Mouse (Mus musculus) T-helper 1 cell (primary cell): ENCODE data around the gene Gpc6.

Source experiments
- in situ Hi-C: fragments of 300-600 bp; cut with MboI, MseI; formaldehyde crosslinking; loops from one replicate; pipeline ENCODE4 v1.15.1; 2025; ENCODE audit warnings: high pct_unique_total_duplicates

The Gpc6 gene

DNA sequence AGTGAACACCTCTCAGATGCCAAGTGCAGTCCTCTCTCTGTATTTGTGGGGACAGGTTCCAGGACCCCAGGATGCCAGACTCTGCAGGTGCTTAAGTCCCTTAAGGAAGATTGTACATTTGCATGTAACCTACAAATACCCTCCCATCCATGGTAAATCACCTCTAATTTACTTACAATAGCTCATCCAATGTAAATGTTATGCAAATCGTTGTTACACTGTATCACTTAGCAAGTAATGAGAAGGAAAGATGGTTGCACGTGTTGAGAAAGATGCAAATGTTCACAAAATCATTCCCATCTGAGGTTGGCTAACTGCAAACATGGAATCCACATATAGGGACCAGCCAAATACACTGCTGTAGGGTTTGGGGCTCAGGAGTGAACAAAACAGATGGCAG lies 927.7 kb downstream of the Gpc6 start:
- in situ Hi-C loops = no loop called here

DNA sequence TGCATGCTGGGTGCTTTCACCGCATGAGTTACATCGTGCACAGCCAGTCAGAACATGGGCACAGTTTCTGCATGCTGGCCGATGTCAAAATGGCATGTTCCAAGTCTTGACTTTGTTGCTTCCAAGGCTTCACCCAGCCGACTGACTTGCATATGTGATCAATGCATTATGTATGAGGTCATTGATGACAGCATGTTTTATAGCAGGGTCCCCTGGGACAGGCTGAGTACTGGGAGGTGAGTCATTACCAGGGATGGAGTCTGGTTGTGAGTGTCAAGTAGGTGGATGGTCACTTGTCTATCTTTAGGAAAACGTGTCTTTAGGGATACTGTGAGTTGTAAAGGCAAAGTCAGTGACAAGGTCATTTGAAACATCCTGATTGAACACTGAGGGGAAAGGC lies 929.4 kb downstream of the Gpc6 start:
- in situ Hi-C loops = no loop called here

DNA sequence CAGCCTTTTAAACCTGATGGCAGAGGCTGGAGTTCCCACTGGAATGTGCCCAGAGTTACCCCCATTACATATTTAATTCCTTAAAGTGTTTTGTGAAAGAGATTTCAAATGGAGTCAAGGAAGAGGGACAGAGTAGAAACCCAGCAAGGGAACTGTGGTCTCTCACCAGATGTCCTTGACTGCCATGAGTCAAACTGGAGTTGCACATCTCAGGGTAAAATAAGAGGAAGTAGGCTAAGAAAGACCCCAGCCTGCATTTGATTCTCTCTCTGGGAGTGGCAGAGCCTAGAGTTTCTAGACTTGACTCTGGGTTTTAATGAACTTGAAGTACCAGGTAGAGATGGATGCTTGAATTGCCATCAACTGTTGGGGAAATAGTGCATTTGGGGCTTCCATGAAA lies 946.2 kb downstream of the Gpc6 start:
- in situ Hi-C loops = no loop called here

DNA sequence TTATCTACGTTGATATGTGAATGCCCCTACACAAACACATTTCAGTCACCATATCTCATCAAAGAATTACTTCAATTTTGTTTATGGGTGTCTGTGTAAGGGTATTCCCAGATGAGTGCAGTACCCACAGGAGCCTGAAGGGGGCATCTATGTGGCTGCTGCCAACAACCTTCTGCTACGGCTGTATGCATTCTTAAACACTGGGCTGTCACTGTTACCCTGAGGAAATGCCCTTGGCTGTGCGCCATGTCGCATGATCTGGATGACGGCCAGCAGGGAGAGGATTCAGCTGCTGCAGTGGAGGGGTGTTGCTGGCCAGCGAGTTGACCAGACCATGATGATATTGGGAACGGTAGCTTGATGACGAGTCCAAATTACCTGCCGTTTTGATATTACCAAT lies 954.2 kb downstream of the Gpc6 start:
- in situ Hi-C loops = no loop called here

DNA sequence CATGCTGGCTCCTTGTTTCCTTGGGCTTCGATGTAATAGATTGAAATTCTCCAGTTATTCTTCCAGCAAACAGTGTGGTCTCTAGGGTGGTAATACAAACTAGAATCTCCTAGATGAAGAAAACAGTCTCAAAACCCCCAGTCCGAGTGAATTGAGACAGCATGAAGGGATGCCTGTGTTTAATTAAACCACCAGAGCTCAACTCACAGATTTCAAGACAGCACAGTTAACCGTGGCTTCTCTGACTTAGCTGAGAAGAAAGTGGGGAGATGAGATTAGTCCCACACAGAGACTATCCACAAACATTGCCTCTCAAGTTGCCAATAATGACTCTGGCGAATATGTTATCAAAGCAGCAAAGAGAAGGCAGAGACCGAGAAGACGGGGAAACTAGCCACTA lies 956.0 kb downstream of the Gpc6 start:
- in situ Hi-C loops = loop anchor here (10.0 kb wide), 1 partner anchor 566 kb away; no protein-coding TSS in a partner anchor

DNA sequence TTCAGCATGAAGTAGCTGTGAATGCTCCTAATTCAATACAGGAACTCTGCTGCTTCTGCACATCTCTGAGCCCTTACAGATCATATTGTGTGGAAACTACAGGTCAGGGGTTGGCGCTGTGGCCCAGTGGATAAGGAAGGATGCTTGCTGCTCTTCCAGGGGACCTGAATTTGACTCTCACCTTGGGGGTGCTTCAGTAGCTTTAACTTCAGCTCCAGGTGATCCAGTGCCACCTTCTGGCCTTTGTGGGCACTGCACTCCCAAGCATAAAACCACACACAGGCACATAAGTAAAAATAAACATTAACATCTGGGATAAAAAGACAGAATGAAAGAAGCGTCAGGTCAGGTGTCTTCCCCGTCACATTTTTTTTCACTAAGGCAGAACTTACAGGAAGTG lies 957.1 kb downstream of the Gpc6 start:
- in situ Hi-C loops = loop anchor here (10.0 kb wide), 1 partner anchor 567 kb away; no protein-coding TSS in a partner anchor

DNA sequence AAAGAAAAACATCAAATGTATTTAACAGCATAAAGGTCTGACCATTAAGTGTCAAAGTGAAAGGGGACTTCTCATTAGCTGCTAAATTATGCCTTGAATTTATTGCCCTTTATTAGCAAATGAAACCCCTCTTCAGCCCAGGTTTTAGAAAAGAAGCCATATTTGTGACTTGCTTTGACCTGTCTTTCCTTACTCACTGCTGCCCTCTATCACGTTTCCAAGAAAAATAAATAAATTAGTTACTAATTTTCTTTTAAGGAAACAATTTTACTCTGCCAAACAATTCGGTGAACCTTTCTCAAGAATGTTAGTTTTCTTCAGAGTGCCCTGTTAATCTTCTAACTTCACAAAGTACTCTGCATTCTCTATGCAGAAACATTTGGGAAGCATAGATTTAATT lies 964.5 kb downstream of the Gpc6 start:
- in situ Hi-C loops = loop anchor here (10.0 kb wide), 1 partner anchor 575 kb away; no protein-coding TSS in a partner anchor

DNA sequence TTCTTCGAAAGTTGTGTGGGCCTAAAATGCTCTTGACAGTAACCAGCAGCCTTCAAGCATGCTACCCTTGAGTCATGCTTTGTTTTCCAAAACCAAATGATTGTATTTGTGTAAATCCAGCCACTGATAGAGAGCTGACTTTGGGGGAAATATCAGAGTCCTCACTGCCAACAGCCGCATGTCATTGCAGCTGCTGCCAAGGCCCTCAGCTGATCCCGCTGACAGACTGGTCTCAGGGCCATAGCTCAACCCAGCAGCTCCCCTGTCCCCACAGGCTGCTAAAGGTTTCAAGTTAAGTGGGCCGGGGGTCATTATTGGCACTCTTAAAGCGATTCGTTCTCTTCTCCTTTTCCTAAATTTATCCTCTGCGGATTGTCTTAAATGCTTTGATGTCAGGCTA lies 966.3 kb downstream of the Gpc6 start:
- in situ Hi-C loops = no loop called here

DNA sequence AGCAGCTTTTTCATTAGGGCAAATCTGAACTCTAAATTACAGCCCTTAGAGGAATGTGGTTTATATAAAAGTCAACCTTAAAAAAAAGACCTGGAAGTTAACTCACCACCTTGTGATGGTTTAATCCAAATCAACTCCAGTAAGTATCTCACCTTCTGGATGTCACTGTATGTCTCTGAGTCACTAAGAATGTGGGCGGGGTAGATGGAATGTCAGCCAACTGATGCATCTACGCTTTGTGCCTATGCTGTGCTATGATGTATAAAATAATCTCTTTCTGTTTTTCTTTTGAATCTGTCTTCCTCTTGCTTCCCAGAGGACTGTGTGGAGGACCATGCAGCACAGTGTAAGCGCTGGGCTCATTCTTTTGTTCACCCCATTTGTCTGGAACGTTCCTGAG lies 966.9 kb downstream of the Gpc6 start:
- in situ Hi-C loops = no loop called here

DNA sequence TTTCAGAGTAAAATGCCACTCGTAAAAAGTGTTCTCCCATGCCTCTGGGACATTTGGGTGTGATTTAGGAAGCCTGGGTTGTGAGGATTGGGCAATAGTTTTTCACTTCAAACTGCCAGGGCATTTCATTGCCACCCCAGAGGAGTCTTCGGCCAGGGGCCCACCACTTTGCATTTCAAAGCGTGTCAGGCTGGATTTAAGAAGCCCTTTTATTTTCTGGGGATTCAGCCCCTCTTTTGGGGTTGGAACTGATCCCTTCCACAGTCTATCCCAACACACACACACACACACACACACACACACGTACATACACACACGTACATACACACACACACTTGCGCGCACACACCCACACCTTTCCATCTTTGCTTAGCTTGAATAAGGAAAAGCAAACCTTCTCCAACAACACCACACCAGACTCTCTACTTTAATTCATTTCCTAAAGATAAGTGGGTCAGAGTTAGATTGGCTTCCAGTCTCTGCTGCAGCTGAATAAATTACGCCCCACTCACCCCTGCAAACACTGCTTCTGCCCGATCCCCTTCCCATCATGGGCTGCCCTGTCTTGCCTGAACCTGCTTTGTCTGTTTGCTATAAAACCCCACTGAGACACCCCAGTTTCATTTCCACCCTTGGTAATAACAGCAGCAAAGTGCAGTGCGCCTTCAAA lies 969.9 kb downstream of the Gpc6 start:
- in situ Hi-C loops = no loop called here

DNA sequence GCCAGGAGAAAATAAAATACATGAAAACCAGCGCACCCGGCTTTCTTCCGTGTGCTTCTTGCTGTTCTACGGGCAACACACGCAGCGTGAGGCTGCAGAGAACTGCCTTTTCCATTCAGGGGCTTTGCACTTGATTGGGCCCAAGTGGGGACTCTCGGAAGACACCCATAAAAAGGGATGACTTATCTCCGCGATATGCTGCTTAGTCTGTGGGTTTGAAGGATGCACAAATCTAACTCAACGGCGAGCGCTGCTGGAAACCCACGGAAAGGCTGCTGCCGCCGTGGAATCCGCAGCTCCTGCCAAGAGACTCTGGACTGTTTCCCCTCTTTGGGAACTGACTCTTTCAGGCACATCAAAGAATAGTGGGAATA lies 970.4 kb downstream of the Gpc6 start:
- in situ Hi-C loops = no loop called here

DNA sequence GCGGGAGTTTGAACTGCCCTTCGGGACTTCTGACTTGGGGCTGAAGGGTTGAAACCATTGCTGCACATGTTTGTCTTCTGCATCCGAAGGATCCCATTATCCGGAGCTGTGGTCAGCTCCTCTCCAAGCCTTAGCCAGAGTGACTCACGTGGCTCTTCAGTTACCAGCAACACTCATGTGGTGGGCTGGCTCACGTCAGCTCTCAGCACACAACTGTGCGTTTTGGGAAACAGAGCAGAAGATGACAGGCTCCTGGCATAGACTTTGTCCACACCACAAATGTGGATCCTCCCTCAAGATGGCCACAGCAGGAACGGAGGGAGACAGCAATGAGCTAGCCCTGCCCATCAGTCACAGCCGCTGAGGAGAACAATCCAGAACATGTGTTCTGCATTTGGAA lies 979.2 kb downstream of the Gpc6 start:
- in situ Hi-C loops = no loop called here

DNA sequence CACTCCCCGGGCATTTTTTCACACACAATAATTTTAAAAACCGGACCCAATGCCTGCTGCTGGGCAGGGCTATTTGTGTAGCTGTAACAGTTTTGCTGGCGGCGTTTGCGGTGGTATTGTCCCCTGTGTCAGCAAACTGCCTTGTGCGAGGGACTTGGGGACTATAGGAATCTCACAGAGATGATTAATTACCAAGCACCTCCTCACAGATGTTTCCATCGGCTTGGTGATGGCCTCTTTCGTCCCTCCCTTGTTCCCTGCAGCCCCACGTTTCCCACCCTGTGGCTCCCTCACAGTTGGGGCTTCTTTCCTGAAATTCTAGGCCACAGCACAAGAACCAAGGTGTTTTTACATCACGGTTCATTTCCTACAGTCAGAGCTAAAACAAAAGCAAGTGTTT lies 980.6 kb downstream of the Gpc6 start:
- in situ Hi-C loops = no loop called here

DNA sequence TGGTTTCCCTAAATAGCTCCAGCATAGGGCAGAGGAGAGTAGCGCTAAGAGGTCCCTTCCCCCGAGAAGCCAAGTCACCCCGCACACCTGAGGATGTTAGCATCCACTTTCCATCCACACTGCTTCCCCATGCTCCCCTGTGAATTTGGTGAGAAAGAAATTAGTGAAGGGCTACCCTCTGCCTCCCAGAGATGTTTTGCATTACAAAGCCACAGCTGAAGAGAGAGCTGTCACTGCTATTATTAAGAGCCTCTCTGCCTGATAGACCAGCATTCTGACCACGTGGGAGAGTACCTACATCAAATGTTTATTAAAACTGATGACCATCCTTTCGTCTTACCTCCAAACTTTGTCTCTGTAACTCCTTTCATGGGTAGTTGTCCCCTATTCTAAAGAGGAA lies 981.2 kb downstream of the Gpc6 start:
- in situ Hi-C loops = no loop called here

DNA sequence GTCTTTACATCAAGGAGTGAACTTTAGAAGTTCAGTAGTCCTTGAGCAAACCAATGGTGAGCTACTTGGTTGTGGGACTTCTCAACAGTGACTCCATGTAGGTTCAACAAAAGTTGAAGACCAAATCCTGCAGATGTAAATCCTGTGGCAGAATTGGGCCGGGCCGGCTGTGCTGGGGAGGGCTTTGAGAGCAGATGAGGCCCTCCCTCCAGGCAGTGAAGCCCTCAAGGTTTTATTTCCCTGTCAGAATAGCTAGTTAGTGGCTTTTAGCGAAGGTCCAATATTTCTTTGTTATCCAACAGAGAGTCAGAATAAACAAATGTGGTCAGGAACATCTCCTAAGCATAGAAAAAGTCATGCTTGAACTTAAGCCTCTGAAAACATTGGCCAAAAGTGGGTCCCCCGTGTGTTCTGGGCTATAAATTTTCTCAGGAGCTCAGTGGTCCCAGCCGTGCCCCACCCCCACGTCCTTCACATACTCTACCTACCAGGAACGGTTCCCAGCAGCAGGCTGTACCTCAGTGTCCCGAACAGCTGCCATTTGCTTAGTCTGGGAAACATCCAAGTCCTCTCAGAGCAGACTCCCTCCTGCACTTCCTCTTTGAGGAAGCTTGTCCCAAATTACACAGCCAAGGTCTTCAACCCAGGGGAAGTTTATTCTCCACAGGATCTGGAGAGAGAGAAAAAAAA lies 983.3 kb downstream of the Gpc6 start:
- in situ Hi-C loops = no loop called here

DNA sequence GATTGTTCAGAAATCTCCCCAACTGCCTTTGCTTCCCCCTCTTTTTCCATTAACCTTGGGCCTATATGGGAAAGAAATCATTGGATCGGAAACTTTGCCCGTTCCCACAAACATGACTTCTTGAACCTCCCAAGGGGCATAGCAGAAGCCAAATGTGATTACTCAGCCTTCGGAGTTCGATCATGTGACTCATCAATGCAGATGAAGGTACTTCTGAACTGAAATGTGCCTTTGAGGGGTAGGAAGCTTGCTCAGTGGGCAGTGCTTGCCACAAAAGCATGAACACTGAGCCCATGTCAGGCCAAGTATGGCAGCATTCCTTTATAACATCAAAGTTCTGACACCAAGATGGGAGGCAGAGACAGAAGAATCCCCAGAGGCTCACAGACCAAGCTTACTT lies 983.9 kb downstream of the Gpc6 start:
- in situ Hi-C loops = no loop called here

DNA sequence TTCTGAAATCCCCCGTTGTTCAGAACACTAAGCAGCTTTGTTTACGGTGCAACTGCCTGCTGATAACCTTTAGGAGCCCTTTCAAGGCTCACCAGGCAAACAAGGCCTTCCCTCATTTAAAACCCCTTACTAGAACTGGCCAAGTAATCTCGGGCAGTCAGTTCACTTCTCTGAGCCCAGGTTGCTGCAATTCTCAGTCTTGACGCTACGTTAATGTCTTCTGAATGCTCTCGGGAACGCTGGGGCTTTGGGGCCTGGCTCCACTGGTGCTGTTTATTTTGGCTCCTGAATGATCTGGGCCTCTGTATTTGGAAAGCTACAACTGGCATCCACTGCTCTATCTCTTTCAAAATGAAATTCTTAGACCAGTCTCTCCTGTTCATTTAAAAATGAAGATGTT lies 985.2 kb downstream of the Gpc6 start:
- in situ Hi-C loops = no loop called here

DNA sequence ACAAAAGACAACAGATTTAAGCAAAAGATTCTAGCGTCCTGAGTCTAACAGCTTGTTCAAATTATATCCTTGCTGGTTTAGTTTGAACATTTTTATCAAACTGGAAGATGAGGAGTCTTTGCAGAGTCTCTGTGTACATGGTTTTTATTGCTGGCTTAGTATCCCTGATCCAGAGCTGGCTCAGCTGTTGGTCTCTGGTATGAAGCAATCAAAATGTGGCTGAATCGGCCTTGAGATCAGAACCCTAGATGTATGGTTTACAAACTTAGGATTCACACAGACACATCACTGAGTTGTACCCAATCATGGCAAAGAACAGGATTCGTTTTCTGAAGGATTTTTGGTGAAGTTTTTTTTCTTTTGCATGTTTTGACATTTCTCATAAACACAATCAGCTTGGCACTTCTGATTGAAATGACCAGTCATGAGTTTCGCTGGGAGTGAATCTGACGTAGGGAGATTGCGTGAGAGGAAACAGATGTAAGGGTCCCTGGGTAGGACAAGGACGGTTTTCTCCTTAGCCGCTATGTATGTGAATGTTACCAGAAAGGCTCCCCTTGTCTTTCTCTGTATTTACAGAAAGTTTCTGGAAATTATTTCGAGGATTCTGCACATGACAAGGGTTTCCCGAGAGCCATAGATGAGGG lies 987.6 kb downstream of the Gpc6 start:
- in situ Hi-C loops = no loop called here

DNA sequence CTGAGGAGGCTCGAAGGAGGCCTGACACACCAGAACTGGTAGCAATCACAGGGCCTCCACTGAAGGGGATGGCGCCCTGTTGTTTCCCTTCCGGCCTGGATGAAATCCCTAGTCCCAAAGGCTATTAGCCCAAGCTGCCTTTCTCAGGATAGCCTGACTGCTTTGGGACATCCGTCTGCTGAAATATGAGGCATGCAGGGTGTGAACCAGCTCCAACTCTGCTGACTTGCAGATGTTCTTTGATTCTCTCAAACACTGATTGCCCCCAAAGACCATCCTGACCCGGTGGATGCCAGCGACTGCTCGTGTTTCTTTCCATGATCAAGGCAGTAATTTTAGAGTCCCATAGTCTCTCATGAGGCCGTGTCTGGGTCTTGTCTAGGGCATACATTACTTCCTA lies 991.5 kb downstream of the Gpc6 start:
- in situ Hi-C loops = no loop called here

DNA sequence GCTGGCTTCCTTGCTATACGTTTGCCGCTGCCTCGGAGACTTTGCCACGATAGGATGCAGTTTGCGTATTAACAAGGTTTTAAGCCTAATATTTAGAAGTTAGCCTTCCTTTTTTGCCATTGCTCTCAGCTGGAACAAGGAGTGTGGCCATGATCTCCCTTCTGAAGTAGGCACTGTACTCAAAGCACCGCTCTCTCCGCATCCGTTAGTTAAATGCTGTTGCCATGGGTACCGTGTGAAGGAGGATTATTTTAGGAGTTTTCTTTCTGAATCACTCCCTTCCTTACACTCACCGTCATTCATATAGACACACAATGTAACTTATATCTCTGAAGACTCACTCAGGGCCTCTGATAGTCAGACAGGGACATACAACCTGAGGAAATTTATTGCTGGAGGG lies 993.6 kb downstream of the Gpc6 start:
- in situ Hi-C loops = no loop called here

DNA sequence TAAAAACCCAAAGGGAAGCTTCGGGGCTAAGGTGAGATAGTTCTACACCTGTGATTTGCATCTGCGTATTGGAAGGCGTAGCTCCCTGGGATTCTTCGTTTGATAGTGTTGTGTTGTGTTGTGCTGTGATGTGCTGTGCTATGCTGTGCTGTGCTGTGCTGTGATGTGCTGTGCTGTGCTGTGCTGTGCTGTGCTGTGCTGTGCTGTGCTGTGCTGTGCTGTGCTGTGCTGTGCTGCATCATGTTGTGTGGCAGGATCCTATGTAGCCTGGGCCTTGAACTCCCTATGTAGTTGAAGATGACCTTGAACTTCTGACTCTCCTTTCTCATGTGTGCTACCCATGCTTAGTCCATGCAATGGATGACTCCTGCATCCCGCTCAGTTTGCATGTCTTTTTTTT lies 994.5 kb downstream of the Gpc6 start:
- in situ Hi-C loops = no loop called here

DNA sequence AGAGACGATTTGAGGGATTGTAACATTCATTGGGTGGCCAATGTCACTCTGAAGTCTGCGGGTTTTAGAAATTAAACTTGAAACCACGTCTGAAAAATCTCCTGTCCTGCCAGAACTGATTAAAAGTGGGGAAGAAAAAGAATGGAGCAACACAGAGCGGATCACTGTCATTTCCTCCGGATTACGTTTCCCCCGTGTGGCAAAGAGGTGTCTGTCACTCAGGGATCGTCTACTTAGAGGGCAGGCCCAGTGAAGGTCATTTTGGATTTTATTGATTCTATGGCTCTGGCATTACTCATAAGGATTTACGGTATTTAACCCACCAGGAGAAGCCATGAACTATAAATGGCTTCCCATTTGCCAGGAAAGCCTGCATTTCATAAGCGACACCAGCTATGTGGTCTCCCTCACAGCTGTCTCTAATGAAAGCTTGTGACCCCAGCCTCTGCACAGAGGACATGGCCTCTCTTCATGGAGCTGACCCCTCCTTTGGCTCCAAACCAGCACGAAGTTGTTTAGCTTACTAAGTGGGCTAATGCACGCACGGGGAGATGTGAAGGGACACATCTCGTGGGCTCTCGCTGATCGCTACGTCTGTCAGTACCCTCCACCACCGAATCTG lies 996.4 kb downstream of the Gpc6 start:
- in situ Hi-C loops = no loop called here

DNA sequence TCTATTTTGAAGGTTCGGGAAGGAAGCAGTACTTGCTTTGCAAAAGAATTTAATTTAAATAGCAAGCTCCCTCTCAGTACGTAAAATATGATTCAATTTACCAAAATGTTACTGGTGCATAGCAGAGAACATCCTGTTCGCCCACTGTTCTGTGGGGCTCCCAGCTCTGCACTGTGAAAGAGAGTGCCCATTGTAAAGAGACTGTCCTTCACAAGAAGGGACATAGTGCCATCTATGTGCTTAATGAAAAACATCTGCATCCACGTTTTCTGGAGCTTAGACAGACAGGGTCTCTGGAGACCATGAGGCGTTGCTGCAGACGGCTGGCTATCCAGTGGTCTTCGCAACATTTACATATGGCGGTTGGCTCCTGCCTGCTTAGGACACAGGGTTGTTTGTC lies 998.6 kb downstream of the Gpc6 start:
- in situ Hi-C loops = no loop called here
